ENCODE assay signal across 24 mouse cellular contexts in the genomic region with DNA sequence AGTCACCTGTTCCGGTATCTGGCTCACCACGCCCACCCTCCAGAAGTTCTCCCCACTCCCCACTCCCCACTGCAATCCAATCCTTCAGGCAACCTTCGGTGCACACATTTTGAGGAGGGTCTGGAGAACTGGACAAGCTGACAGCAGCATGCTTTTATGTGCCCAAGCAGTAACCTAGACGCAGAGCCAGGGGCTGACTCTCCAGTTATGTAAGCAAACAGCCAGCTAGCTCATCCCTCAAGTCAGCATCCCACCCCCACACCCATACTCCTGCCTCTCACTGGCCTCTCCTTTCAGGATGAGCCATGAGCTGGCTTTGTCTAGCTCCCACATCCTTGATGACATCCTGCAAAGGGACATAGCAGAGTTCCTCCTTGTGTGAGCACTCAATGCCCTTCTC.
DNase-seq lines count a peak whose midpoint lies in the region; ATAC-seq and TF ChIP-seq lines count a peak whose summit lies in the region.
"Had no signal": no experiment of that assay in that cellular context is flagged by ENCODE, and none has a peak within 500 bp of the region (broad histone marks: within the 10 kb centered on the region; RNA-seq: fewer than 3 reads in every experiment).

No protein-coding gene starts in this region.

- no peak for DNase-seq in forebrain, embryonic 10.5 days (ENCODE audit: extremely low spot score, low spot score)
- DNase-seq in kidney, postnatal 0 days (ENCODE audit: low spot score), result peak; percentile 15
- DNase-seq in kidney, postnatal 14 days, result no peak
- peak; percentile 14 for DNase-seq in lung, postnatal 10 days
- DNase-seq in lung, postnatal 0 days (ENCODE audit: low spot score), result no peak
- DNase-seq in frontal cortex, postnatal 36 days (ENCODE audit: low spot score in 2 of 2), result peak; percentile 37 to 46
- DNase-seq in liver, postnatal 0 days, result no peak
- DNase-seq: adrenal gland, postnatal 10 days; forebrain, postnatal 0 days; gastrocnemius, postnatal 14 days; heart, adult 11 months; kidney, adult 18-20 months; kidney, postnatal 10 days; thymus, adult 18-20 months; thymus, postnatal 36 days had no signal

- H3K9me3 ChIP-seq in forebrain, embryonic 10.5 days, result no peaks in the 10 kb centered on the region
- no peaks in the 10 kb centered on the region for H3K9me3 ChIP-seq in forebrain, embryonic 12.5 days
- no peaks in the 10 kb centered on the region for H3K9me3 ChIP-seq in kidney, postnatal 0 days (replicated peaks; ENCODE audit: low read length)
- H3K9me3 ChIP-seq in lung, postnatal 0 days (ENCODE audit: low read length), result no peaks in the 10 kb centered on the region
- no peaks in the 10 kb centered on the region for H3K9me3 ChIP-seq in liver, postnatal 0 days (ENCODE audit: low read length)
- H3K9me3 ChIP-seq: limb, embryonic 15.5 days; lung, embryonic 15.5 days; stomach, embryonic 15.5 days had no signal

- no peak overlapping the region for H3K4me2 ChIP-seq in forebrain, embryonic 12.5 days
- no peak overlapping the region for H3K4me2 ChIP-seq in kidney, postnatal 0 days (ENCODE audit: low read length)
- no peak overlapping the region for H3K4me2 ChIP-seq in lung, postnatal 0 days (replicated peaks; ENCODE audit: low read depth, low read length)
- H3K4me2 ChIP-seq in liver, postnatal 0 days (ENCODE audit: low read depth, low read length), result no peak overlapping the region
- H3K4me2 ChIP-seq: heart, embryonic 11.5 days; hindbrain, embryonic 14.5 days; limb, embryonic 15.5 days; lung, embryonic 15.5 days; stomach, embryonic 15.5 days had no signal

- H3K27ac ChIP-seq in forebrain, embryonic 10.5 days, result peak overlapping the region; percentile 30; the same call in 1 of the 2 replicates
- no peak overlapping the region for H3K27ac ChIP-seq in forebrain, embryonic 12.5 days
- no peak overlapping the region for H3K27ac ChIP-seq in kidney, postnatal 0 days
- H3K27ac ChIP-seq in lung, postnatal 0 days (ENCODE audit: low read length), result no peak overlapping the region
- no peak overlapping the region for H3K27ac ChIP-seq in liver, postnatal 0 days (ENCODE audit: low read depth)
- H3K27ac ChIP-seq: hindbrain, embryonic 14.5 days; limb, embryonic 15.5 days; liver, embryonic 14.5 days; lung, embryonic 15.5 days; macrophage; stomach, embryonic 15.5 days had no signal

- H3K4me3 ChIP-seq in forebrain, embryonic 10.5 days, result no peak overlapping the region
- H3K4me3 ChIP-seq in forebrain, embryonic 12.5 days (replicated peaks), result no peak overlapping the region
- no peak overlapping the region for H3K4me3 ChIP-seq in kidney, postnatal 0 days (replicated peaks; ENCODE audit: low read depth, low read length)
- H3K4me3 ChIP-seq in lung, postnatal 0 days (ENCODE audit: low read depth, low read length), result no peak overlapping the region
- H3K4me3 ChIP-seq in liver, postnatal 0 days (ENCODE audit: low read depth, low read length), result no peak overlapping the region
- H3K4me3 ChIP-seq: limb, embryonic 15.5 days; lung, embryonic 15.5 days; stomach, embryonic 15.5 days had no signal

- H3K9ac ChIP-seq in forebrain, embryonic 12.5 days, result no peak overlapping the region
- H3K9ac ChIP-seq in kidney, postnatal 0 days (ENCODE audit: low read depth, low read length), result no peak overlapping the region
- no peak overlapping the region for H3K9ac ChIP-seq in lung, postnatal 0 days (replicated peaks; ENCODE audit: low read depth)
- no peak overlapping the region for H3K9ac ChIP-seq in liver, postnatal 0 days (replicated peaks)
- H3K9ac ChIP-seq: forebrain, postnatal 0 days; hindbrain, embryonic 14.5 days; limb, embryonic 15.5 days; liver, embryonic 14.5 days; lung, embryonic 15.5 days; stomach, embryonic 15.5 days had no signal

- ATAC-seq in forebrain, embryonic 12.5 days (ENCODE audit: low FRiP score), result no peak
- ATAC-seq in kidney, postnatal 0 days (replicated peaks; ENCODE audit: low FRiP score, low read depth), result no peak
- ATAC-seq in lung, postnatal 0 days, result no peak
- no peak for ATAC-seq in liver, postnatal 0 days
- ATAC-seq: forebrain, postnatal 0 days; inflammation-experienced regulatory T-cells, adult 6 months had no signal

- no peak for TF ChIP-seq CTCF in kidney, postnatal 0 days (IDR thresholded peaks at IDR 0.05; ENCODE audit: low read depth)
- no peak for TF ChIP-seq CTCF in lung, postnatal 0 days (IDR thresholded peaks at IDR 0.05)
- no peak for TF ChIP-seq CTCF in liver, postnatal 0 days (IDR thresholded peaks at IDR 0.05; ENCODE audit: low read depth)

- no peaks in the 10 kb centered on the region for H3K36me3 ChIP-seq in forebrain, embryonic 10.5 days (replicated peaks)
- H3K36me3 ChIP-seq in forebrain, embryonic 12.5 days (replicated peaks), result no peaks in the 10 kb centered on the region
- H3K36me3 ChIP-seq in kidney, postnatal 0 days (ENCODE audit: insufficient read depth, low read length), result no peaks in the 10 kb centered on the region
- no peaks in the 10 kb centered on the region for H3K36me3 ChIP-seq in lung, postnatal 0 days (ENCODE audit: insufficient read depth, low read length)
- H3K36me3 ChIP-seq in liver, postnatal 0 days (replicated peaks; ENCODE audit: insufficient read depth, low read length), result no peaks in the 10 kb centered on the region
- H3K36me3 ChIP-seq: limb, embryonic 15.5 days; lung, embryonic 15.5 days; stomach, embryonic 15.5 days had no signal

- WGBS in forebrain, embryonic 10.5 days, result 78% methylated on average over 4 of the region's 4 CpGs
- 85% methylated on average over 4 of the region's 4 CpGs for WGBS in forebrain, embryonic 12.5 days
- WGBS in kidney, postnatal 0 days, result 26% methylated on average over 4 of the region's 4 CpGs
- 35% methylated on average over 4 of the region's 4 CpGs for WGBS in lung, postnatal 0 days
- 81% methylated on average over 4 of the region's 4 CpGs for WGBS in liver, postnatal 0 days (ENCODE audit: insufficient replicate concordance)

- peaks cover 41% of the 10 kb centered on the region for H3K4me1 ChIP-seq in forebrain, embryonic 10.5 days
- H3K4me1 ChIP-seq in forebrain, embryonic 12.5 days, result peaks cover 30% of the 10 kb centered on the region
- 0 out of 2 replicates have a peak, but pooled peaks cover 14% of the 10 kb centered on the region for H3K4me1 ChIP-seq in kidney, postnatal 0 days (replicated peaks; ENCODE audit: insufficient read depth, low read length)
- H3K4me1 ChIP-seq in lung, postnatal 0 days (ENCODE audit: insufficient read depth, low read depth, low read length), result no peaks in the 10 kb centered on the region
- no peaks in the 10 kb centered on the region for H3K4me1 ChIP-seq in liver, postnatal 0 days (ENCODE audit: insufficient read depth)

- H3K27me3 ChIP-seq in forebrain, embryonic 10.5 days (ENCODE audit: poor library complexity, severe bottlenecking), result peaks cover 49% of the 10 kb centered on the region
- H3K27me3 ChIP-seq in forebrain, embryonic 12.5 days, result peaks cover 17% of the 10 kb centered on the region; the same call in 1 of the 2 replicates
- H3K27me3 ChIP-seq in kidney, postnatal 0 days (ENCODE audit: insufficient read depth, low read length), result no peaks in the 10 kb centered on the region
- no peaks in the 10 kb centered on the region for H3K27me3 ChIP-seq in lung, postnatal 0 days (replicated peaks; ENCODE audit: insufficient read depth, low read length)
- H3K27me3 ChIP-seq in liver, postnatal 0 days (ENCODE audit: insufficient read depth, low read length), result no peaks in the 10 kb centered on the region
- H3K27me3 ChIP-seq: stomach, embryonic 15.5 days had no signal

- no peak for TF ChIP-seq EP300 in lung, postnatal 0 days (IDR thresholded peaks at IDR 0.05)
- no peak for TF ChIP-seq EP300 in liver, postnatal 0 days (IDR thresholded peaks at IDR 0.05; ENCODE audit: low read depth)

Comparison
In these comparisons a context has a peak if more than half of its experiments do, and no peak if none do; other contexts are left out.
1. DNase-seq: peak in kidney, postnatal 0 days (single experiment), lung, postnatal 10 days (single experiment) and frontal cortex, postnatal 36 days (2 of 2); none in forebrain, embryonic 10.5 days (single experiment), kidney, postnatal 14 days (single experiment), lung, postnatal 0 days (single experiment) and liver, postnatal 0 days (single experiment).